Mouse (Mus musculus) MEL (cell line): ENCODE results near the gene Fndc10. TPM values are rescaled to one million over a fixed set of nuclear protein-coding genes. Genes with fewer than 3 reads are reported as not detected.

Experiments used
- DNase-seq: peaks from one replicate; pipeline ENCODE4 v3.0.0; 2011; ENCODE audit warnings: low read depth, low spot score
- H3K27ac ChIP-seq: 2 replicates; pipeline ENCODE4 v1.5.1; 2012; ENCODE audit warnings: low read depth, mild to moderate bottlenecking, control low read depth, low read length, moderate library complexity; ENCODE audit not compliant: control insufficient read depth
- H3K27me3 ChIP-seq, 2 experiments: fragments of 150-350 bp in 1 of 2; sonication (generic) in 1 of 2; 2 replicates each; pipeline ENCODE4 v1.6.1; 2012; ENCODE audit warnings: low read length in 2 of 2, mild to moderate bottlenecking in 2 of 2, improper control_type of control experiment in 1 of 2, moderate library complexity in 1 of 2; ENCODE audit not compliant: insufficient read depth in 2 of 2, control insufficient read depth in 1 of 2
- H3K36me3 ChIP-seq, 2 experiments: 2 replicates each; pipeline ENCODE4 v1.6.1; 2012 to 2014; ENCODE audit warnings: low read length in 2 of 2, improper control_type of control experiment in 1 of 2, inconsistent platforms in 1 of 2, mild to moderate bottlenecking in 1 of 2; ENCODE audit not compliant: insufficient read depth in 2 of 2, control insufficient read depth in 1 of 2
- H3K4me1 ChIP-seq, 2 experiments: fragments of 150-350 bp in 1 of 2; sonication (generic) in 1 of 2; 2 replicates each; pipeline ENCODE4 v1.6.1; 2012; ENCODE audit warnings: low read length in 2 of 2, improper control_type of control experiment in 1 of 2, mild to moderate bottlenecking in 1 of 2; ENCODE audit not compliant: insufficient read depth in 2 of 2, control insufficient read depth in 1 of 2
- H3K4me3 ChIP-seq, 2 experiments: fragments of 150-350 bp in 1 of 2; sonication (generic) in 1 of 2; 2 replicates each; pipeline ENCODE4 v1.5.1; 2012; ENCODE audit warnings: low read depth in 2 of 2, low read length in 2 of 2, mild to moderate bottlenecking in 2 of 2, moderate library complexity in 2 of 2, control low read depth in 1 of 2, improper control_type of control experiment in 1 of 2; ENCODE audit not compliant: control insufficient read depth in 1 of 2, insufficient read depth in 1 of 2
- H3K79me2 ChIP-seq: 2 replicates; pipeline ENCODE4 v1.6.1; 2012; ENCODE audit warnings: mild to moderate bottlenecking, low read length, moderate library complexity; ENCODE audit not compliant: control insufficient read depth, poor library complexity, insufficient read depth
- H3K9ac ChIP-seq: 2 replicates; pipeline ENCODE4 v1.6.1; 2012; ENCODE audit warnings: low read depth, mild to moderate bottlenecking, control low read depth, low read length, moderate library complexity; ENCODE audit not compliant: control insufficient read depth, poor library complexity, severe bottlenecking
- H3K9me3 ChIP-seq: fragments of 150-350 bp; sonication (generic); replicated peaks from 2 replicates; pipeline ENCODE4 v1.6.1; 2012; ENCODE audit warnings: mild to moderate bottlenecking, low read length, improper control_type of control experiment, moderate library complexity; ENCODE audit not compliant: insufficient read depth
- CHD1 ChIP-seq: IDR thresholded peaks from 2 replicates; pipeline ENCODE4 v1.6.1; 2012; ENCODE audit warnings: low read depth, mild to moderate bottlenecking, inconsistent platforms, low read length, improper control_type of control experiment
- CTCF ChIP-seq, 3 experiments: IDR thresholded peaks in 2 of 3; conservative IDR thresholded peaks in 1 of 3; 2 replicates each; pipeline ENCODE4 v1.5.1; 2011 to 2012; ENCODE audit warnings: low read length in 3 of 3, low read depth in 2 of 3, mild to moderate bottlenecking in 2 of 3, improper control_type of control experiment in 1 of 3, inconsistent platforms in 1 of 3, mixed read lengths in 1 of 3, moderate library complexity in 1 of 3; ENCODE audit not compliant: control insufficient read depth in 1 of 3, insufficient read depth in 1 of 3, poor library complexity in 1 of 3, severe bottlenecking in 1 of 3
- ELF1 ChIP-seq: IDR thresholded peaks from 2 replicates; pipeline ENCODE4 v1.6.1; 2014; ENCODE audit warnings: low read depth, mild to moderate bottlenecking, inconsistent platforms, low read length, improper control_type of control experiment, moderate library complexity
- EP300 ChIP-seq, 2 experiments: IDR thresholded peaks; 2 replicates each; pipeline ENCODE4 v1.6.1; 2011; ENCODE audit warnings: improper control_type of control experiment in 2 of 2, low read length in 2 of 2, low read depth in 1 of 2, mild to moderate bottlenecking in 1 of 2
- GATA1 ChIP-seq: IDR thresholded peaks from 2 replicates; pipeline ENCODE4 v1.6.1; 2011; ENCODE audit warnings: low read depth, low read length, improper control_type of control experiment
- MAFK ChIP-seq: IDR thresholded peaks from 2 replicates; pipeline ENCODE4 v1.6.1; 2011; ENCODE audit warnings: low read depth, mild to moderate bottlenecking, low read length, improper control_type of control experiment, borderline replicate concordance
- MYB ChIP-seq: IDR thresholded peaks from 2 replicates; pipeline ENCODE4 v1.6.1; 2011; ENCODE audit warnings: mild to moderate bottlenecking, low read depth, low read length, improper control_type of control experiment
- NELFE ChIP-seq: IDR thresholded peaks from 2 replicates; pipeline ENCODE4 v1.6.1; 2011; ENCODE audit warnings: low read depth, low read length, improper control_type of control experiment
- SIN3A ChIP-seq: IDR thresholded peaks from 2 replicates; pipeline ENCODE4 v1.6.1; 2012; ENCODE audit warnings: low read length, improper control_type of control experiment, inconsistent platforms
- USF1 ChIP-seq: IDR thresholded peaks from 2 replicates; pipeline ENCODE4 v1.6.1; 2014; ENCODE audit warnings: low read depth, mild to moderate bottlenecking, inconsistent platforms, low read length, improper control_type of control experiment, moderate library complexity
- ZC3H11A ChIP-seq: IDR thresholded peaks from 2 replicates; pipeline ENCODE4 v1.6.1; 2012; ENCODE audit warnings: low read depth, mild to moderate bottlenecking, inconsistent platforms, low read length, improper control_type of control experiment
- ZMIZ1 ChIP-seq: IDR thresholded peaks from 2 replicates; pipeline ENCODE4 v1.6.1; 2012; ENCODE audit warnings: low read depth, mild to moderate bottlenecking, inconsistent platforms, low read length, improper control_type of control experiment, moderate library complexity
- ZNF384 ChIP-seq: IDR thresholded peaks from 2 replicates; pipeline ENCODE4 v1.6.1; 2012; ENCODE audit warnings: low read depth, mild to moderate bottlenecking, inconsistent platforms, low read length, improper control_type of control experiment
- polyA plus RNA-seq, 2 experiments: library from polyadenylated mRNA; stranded (reverse) in 1 of 2; unstranded in 1 of 2; fragments of >175 nt in 1 of 2; fragments of >200 nt in 1 of 2; gene quantifications; 2 replicates each; pipeline versions ENCODE4 v1.2.1 to v1.2.4; 2012; ENCODE audit warnings: low replicate concordance in 2 of 2, low read depth in 1 of 2; ENCODE audit not compliant: insufficient read length in 2 of 2, insufficient read depth in 1 of 2, missing spikeins in 1 of 2
- total RNA-seq: library from RNA; depleted of rRNA; stranded (reverse); fragments of 300-350 nt; gene quantifications from 2 replicates; pipeline ENCODE4 v1.2.3, GENCODE M21; 2012; rRNA removed

Gene Fndc10
- total and polyA plus RNA-seq, 3 experiments = 2.6 to 5.9 TPM; not detected in 1

DNA sequence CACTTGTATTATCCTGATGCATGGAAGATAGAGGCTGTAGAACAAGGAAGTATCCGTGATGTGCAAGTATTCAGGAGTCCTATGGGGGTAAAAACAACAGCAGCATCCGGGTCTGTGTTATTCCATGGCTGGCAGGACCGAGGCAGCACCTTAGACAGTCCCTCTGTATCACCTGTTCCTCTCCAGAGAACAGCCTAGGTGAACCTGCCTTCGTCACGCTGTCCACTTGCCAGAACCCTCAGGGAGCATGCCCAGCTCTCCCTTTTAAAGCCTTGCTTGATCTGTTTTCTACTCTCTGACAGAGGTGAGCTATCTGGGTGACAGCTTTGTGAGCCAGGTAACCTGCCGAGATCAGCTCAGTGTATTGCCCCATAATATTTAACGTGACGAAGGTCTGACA lies 50.3 kb downstream of the Fndc10 start:
- Histone ChIP-seq H3K4me3 (no peak overlapping the region), H3K36me3 (peaks cover 0 to 24% of the 10 kb centered on the region in 2 experiments; a peak in 2 of 4 replicates), H3K4me1 (no peaks in the 10 kb centered on the region), H3K9ac (no peak overlapping the region), H3K79me2 (no peaks in the 10 kb centered on the region), H3K27ac (no peak overlapping the region), H3K9me3 (no peaks in the 10 kb centered on the region)
- DNase-seq = no peak
- TF ChIP-seq MAFK (no peak), CTCF (IDR thresholded peaks at IDR 0.05 in 2 of 3, conservative IDR thresholded peaks at IDR 0.05 in 1 of 3; ENCODE audit: control insufficient read depth in 1 of 3, insufficient read depth in 1 of 3, low read depth in 2 of 3, low read length in 3 of 3, poor library complexity in 1 of 3, severe bottlenecking in 1 of 3) (no peak), ELF1 (no peak), ZNF384 (no peak), EP300 (IDR thresholded peaks at IDR 0.05; ENCODE audit: low read depth in 1 of 2, low read length in 2 of 2) (no peak), GATA1 (no peak), ZMIZ1 (no peak), NELFE (no peak), ZC3H11A (no peak), MYB (no peak), SIN3A (no peak)
- TF ChIP-seq, all 39 proteins: peak for 0
- H3K27me3 ChIP-seq = no peaks in the 10 kb centered on the region

DNA sequence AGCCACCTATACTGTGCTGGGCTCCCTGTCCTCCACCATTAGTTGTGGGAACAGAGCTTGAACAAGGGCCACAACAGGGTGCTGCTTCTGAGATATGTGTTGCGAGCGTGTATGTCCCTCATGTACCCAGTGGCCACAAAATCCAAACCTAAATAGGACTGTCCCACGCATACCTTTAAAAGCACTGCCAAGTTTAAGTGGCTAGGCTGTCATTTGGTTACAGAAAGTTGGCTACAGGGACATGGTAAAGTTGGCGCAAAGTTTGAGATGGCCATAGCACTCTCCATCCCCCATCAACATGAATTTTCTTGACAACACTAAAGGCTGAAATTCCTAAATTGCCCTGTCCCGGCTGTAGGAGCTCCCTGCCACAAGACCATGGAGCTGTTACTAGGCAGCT lies 51.0 kb downstream of the Fndc10 start:
- H3K9ac ChIP-seq = no peak overlapping the region
- H3K27me3 ChIP-seq = no peaks in the 10 kb centered on the region
- peaks cover 0 to 26% of the 10 kb centered on the region in 2 experiments; a peak in 2 of 4 replicates for H3K36me3 ChIP-seq
- TF ChIP-seq ZC3H11A = no peak
- no peak for TF ChIP-seq USF1
- TF ChIP-seq CHD1 = no peak
- H3K4me1 ChIP-seq = no peaks in the 10 kb centered on the region
- no peak overlapping the region for H3K27ac ChIP-seq
- DNase-seq = no peak
- no peaks in the 10 kb centered on the region for H3K9me3 ChIP-seq
- H3K4me3 ChIP-seq = no peak overlapping the region
- H3K79me2 ChIP-seq = 0 out of 2 replicates have a peak, but pooled peaks cover 3% of the 10 kb centered on the region

Other genes starting within 250 kb of the Fndc10 start
- gene Tmem52, start 225.2 kb upstream of the Fndc10 start, total RNA-seq = not detected in 2 replicates
- not detected for gene Tmem52, start 225.2 kb upstream of the Fndc10 start, polyA plus RNA-seq
- 78.1 and 94.7 TPM in 2 replicates for gene Gnb1, start 203.0 kb upstream of the Fndc10 start, total RNA-seq
- 100 to 1,000 TPM in 1 of 2 experiments, not detected in 1; 489 TPM for gene Gnb1, start 203.0 kb upstream of the Fndc10 start, polyA plus RNA-seq
- 141 and 151 TPM in 2 replicates for gene Nadk, start 132.0 kb upstream of the Fndc10 start, total RNA-seq
- 100 to 1,000 TPM in 1 of 2 experiments, 10 to 100 TPM in 1; 53.2 to 258 TPM for gene Nadk, start 132.0 kb upstream of the Fndc10 start, polyA plus RNA-seq
- gene Slc35e2, start 92.9 kb upstream of the Fndc10 start, total RNA-seq = 9.0 and 9.9 TPM in 2 replicates
- gene Slc35e2, start 92.9 kb upstream of the Fndc10 start, polyA plus RNA-seq = 1 to 10 TPM in 1 of 2 experiments, not detected in 1; 6.4 TPM
- gene Cdk11b, start 69.5 kb upstream of the Fndc10 start, total RNA-seq = 47.9 and 56.6 TPM in 2 replicates
- 100 to 1,000 TPM; 113 to 249 TPM for gene Cdk11b, start 69.5 kb upstream of the Fndc10 start, polyA plus RNA-seq
- gene Gm10563, start 48.9 kb upstream of the Fndc10 start, total RNA-seq = not detected in 2 replicates
- not detected for gene Gm10563, start 48.9 kb upstream of the Fndc10 start, polyA plus RNA-seq
- 1.6 and 1.8 TPM in 2 replicates for gene Mmp23, start 41.0 kb upstream of the Fndc10 start, total RNA-seq
- 1 to 10 TPM in 1 of 2 experiments, not detected in 1; 2.4 TPM for gene Mmp23, start 41.0 kb upstream of the Fndc10 start, polyA plus RNA-seq
- 21.4 and 27.7 TPM in 2 replicates for gene Mib2, start 25.1 kb upstream of the Fndc10 start, total RNA-seq
- 10 to 100 TPM in 1 of 2 experiments, not detected in 1; 38.3 TPM for gene Mib2, start 25.1 kb upstream of the Fndc10 start, polyA plus RNA-seq
- 160 and 170 TPM in 2 replicates for gene Ssu72, start 10.5 kb downstream of the Fndc10 start, total RNA-seq
- 100 to 1,000 TPM; 140 to 267 TPM for gene Ssu72, start 10.5 kb downstream of the Fndc10 start, polyA plus RNA-seq
- gene Tmem240, start 40.5 kb downstream of the Fndc10 start, total RNA-seq = 0.13 and 0.27 TPM in 2 replicates
- gene Tmem240, start 40.5 kb downstream of the Fndc10 start, polyA plus RNA-seq = under 1 TPM in 1 of 2 experiments, not detected in 1; 0.33 TPM
- 198 and 220 TPM in 2 replicates for gene Atad3a, start 66.8 kb downstream of the Fndc10 start, total RNA-seq
- gene Atad3a, start 66.8 kb downstream of the Fndc10 start, polyA plus RNA-seq = 100 to 1,000 TPM in 1 of 2 experiments, not detected in 1; 232 TPM
- 0.33 and 0.42 TPM in 2 replicates for gene Vwa1, start 80.4 kb downstream of the Fndc10 start, total RNA-seq
- gene Vwa1, start 80.4 kb downstream of the Fndc10 start, polyA plus RNA-seq = under 1 TPM in 1 of 2 experiments, not detected in 1; 0.33 TPM
- 0.10 and 0.19 TPM in 2 replicates for gene Tmem88b, start 91.5 kb downstream of the Fndc10 start, total RNA-seq
- under 1 TPM in 1 of 2 experiments, not detected in 1; 0.32 TPM for gene Tmem88b, start 91.5 kb downstream of the Fndc10 start, polyA plus RNA-seq
- 0.12 TPM in 1 of 2 replicates, not detected in the other for gene Ankrd65, start 96.1 kb downstream of the Fndc10 start, total RNA-seq
- not detected for gene Ankrd65, start 96.1 kb downstream of the Fndc10 start, polyA plus RNA-seq
- 301 and 346 TPM in 2 replicates for gene Mrpl20, start 108.5 kb downstream of the Fndc10 start, total RNA-seq
- gene Mrpl20, start 108.5 kb downstream of the Fndc10 start, polyA plus RNA-seq = 100 to 1,000 TPM in 1 of 2 experiments, not detected in 1; 336 TPM
- 38.2 and 46.1 TPM in 2 replicates for gene Ccnl2, start 118.1 kb downstream of the Fndc10 start, total RNA-seq
- gene Ccnl2, start 118.1 kb downstream of the Fndc10 start, polyA plus RNA-seq = 100 to 1,000 TPM in 1 of 2 experiments, 10 to 100 TPM in 1; 48.6 to 103 TPM
- gene Aurkaip1, start 136.9 kb downstream of the Fndc10 start, total RNA-seq = 153 and 166 TPM in 2 replicates
- 100 to 1,000 TPM in 1 of 2 experiments, not detected in 1; 203 TPM for gene Aurkaip1, start 136.9 kb downstream of the Fndc10 start, polyA plus RNA-seq
- gene Mxra8, start 145.3 kb downstream of the Fndc10 start, total RNA-seq = not detected in 2 replicates
- under 1 TPM in 1 of 2 experiments, not detected in 1; 0.46 TPM for gene Mxra8, start 145.3 kb downstream of the Fndc10 start, polyA plus RNA-seq
- gene Dvl1, start 153.1 kb downstream of the Fndc10 start, total RNA-seq = 43.4 and 56.8 TPM in 2 replicates
- 10 to 100 TPM in 1 of 2 experiments, not detected in 1; 60.3 TPM for gene Dvl1, start 153.1 kb downstream of the Fndc10 start, polyA plus RNA-seq
- gene Tas1r3, start 169.0 kb downstream of the Fndc10 start, total RNA-seq = 0.52 and 0.62 TPM in 2 replicates
- gene Tas1r3, start 169.0 kb downstream of the Fndc10 start, polyA plus RNA-seq = 10 to 100 TPM in 1 of 2 experiments, 1 to 10 TPM in 1; 1.1 to 54.9 TPM
- 10.9 and 14.0 TPM in 2 replicates for gene Cptp, start 175.1 kb downstream of the Fndc10 start, total RNA-seq
- gene Cptp, start 175.1 kb downstream of the Fndc10 start, polyA plus RNA-seq = 10 to 100 TPM in 1 of 2 experiments, not detected in 1; 22.6 TPM
- 78.9 and 82.5 TPM in 2 replicates for gene Ints11, start 175.2 kb downstream of the Fndc10 start, total RNA-seq
- 10 to 100 TPM in 1 of 2 experiments, not detected in 1; 96.8 TPM for gene Ints11, start 175.2 kb downstream of the Fndc10 start, polyA plus RNA-seq
- gene Pusl1, start 197.4 kb downstream of the Fndc10 start, total RNA-seq = 50.0 and 65.2 TPM in 2 replicates
- gene Pusl1, start 197.4 kb downstream of the Fndc10 start, polyA plus RNA-seq = 10 to 100 TPM in 1 of 2 experiments, not detected in 1; 68.4 TPM
- gene Acap3, start 197.5 kb downstream of the Fndc10 start, total RNA-seq = 17.6 and 24.5 TPM in 2 replicates
- gene Acap3, start 197.5 kb downstream of the Fndc10 start, polyA plus RNA-seq = 10 to 100 TPM in 1 of 2 experiments, not detected in 1; 39.1 TPM
- gene Ube2j2, start 249.5 kb downstream of the Fndc10 start, total RNA-seq = 120 and 121 TPM in 2 replicates
- 100 to 1,000 TPM in 1 of 2 experiments, not detected in 1; 172 TPM for gene Ube2j2, start 249.5 kb downstream of the Fndc10 start, polyA plus RNA-seq